Mouse (Mus musculus) limb, embryonic 13.5 days (tissue): ENCODE measurements around the gene Daam1. TPM values are rescaled to one million over a fixed set of nuclear protein-coding genes. Genes with fewer than 3 reads are reported as not detected.
A peak's percentile ranks its signal among the peaks of the same experiment; 100 is the strongest.

Experiments
- ATAC-seq: fragments of 200-750 bp; cut with Nextera tagmentation; 2 replicates; pipeline ENCODE4 v1.8.0; 2017; ENCODE audit warnings: low read depth, moderate number of reproducible peaks, moderate TSS enrichment; ENCODE audit not compliant: low FRiP score
- H3K27ac ChIP-seq: fragments of 300-500 bp; sonication (generic); 2 replicates; pipeline ENCODE4 v1.5.1; 2015; ENCODE audit warnings: inconsistent platforms, mild to moderate bottlenecking, moderate library complexity
- H3K27me3 ChIP-seq: fragments of 300-500 bp; sonication (generic); 2 replicates; pipeline ENCODE4 v1.6.1; 2015; ENCODE audit warnings: mild to moderate bottlenecking, inconsistent platforms
- H3K36me3 ChIP-seq: fragments of 300-500 bp; sonication (generic); 2 replicates; pipeline ENCODE4 v1.6.1; 2015; ENCODE audit warnings: inconsistent platforms, mild to moderate bottlenecking, moderate library complexity
- H3K4me1 ChIP-seq: fragments of 300-500 bp; sonication (generic); 2 replicates; pipeline ENCODE4 v1.6.1; 2015; ENCODE audit warnings: inconsistent platforms
- H3K4me2 ChIP-seq: fragments of 300-500 bp; sonication (generic); replicated peaks from 2 replicates; pipeline ENCODE4 v1.6.1; 2015; ENCODE audit warnings: inconsistent platforms, mild to moderate bottlenecking, moderate library complexity
- H3K4me3 ChIP-seq: fragments of 300-500 bp; sonication (generic); 2 replicates; pipeline ENCODE4 v1.5.1; 2015; ENCODE audit warnings: moderate library complexity, mild to moderate bottlenecking, inconsistent platforms
- H3K9ac ChIP-seq: fragments of 300-500 bp; sonication (generic); 2 replicates; pipeline ENCODE4 v1.6.1; 2015; ENCODE audit warnings: mild to moderate bottlenecking, inconsistent platforms
- H3K9me3 ChIP-seq: fragments of 300-500 bp; sonication (generic); 2 replicates; pipeline ENCODE4 v1.6.1; 2016; ENCODE audit warnings: inconsistent platforms
- WGBS: fragments of 180-500 bp; shearing (Covaris S2); methylation state at CpG from one replicate; pipeline ENCODE4 v1.1.7; 2015; 5-methylcytosine and 5-hydroxymethylcytosine counted together
- polyA plus RNA-seq: library from polyadenylated mRNA; unstranded; fragments of >200 nt; fragmentation: Nextera tagmentation; extraction: Ambion mirVana; gene quantifications from 2 replicates; pipeline ENCODE4 v1.2.1, GENCODE M21; 2015

The Daam1 gene
- polyA plus RNA-seq, 1 experiment from 2014 or later: 8.7 TPM

DNA sequence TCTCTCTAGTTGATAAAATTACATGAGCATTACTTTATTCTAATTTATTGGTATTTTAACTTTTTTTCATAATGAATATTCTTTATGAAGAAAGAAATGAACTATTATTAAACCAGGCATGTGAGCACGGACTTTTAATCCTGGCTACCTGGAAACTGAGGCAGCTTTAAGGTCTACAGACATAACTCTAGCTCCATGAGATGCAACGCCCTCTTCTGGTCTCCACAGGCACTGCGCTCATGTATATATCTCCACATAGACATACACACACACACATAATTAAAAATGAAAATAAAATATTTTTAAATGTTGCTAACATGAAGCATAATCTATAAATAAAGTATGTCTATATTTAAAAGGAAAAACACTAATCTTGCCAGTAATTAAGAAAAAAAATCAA lies 21.3 kb upstream of the Daam1 start:
- Histone ChIP-seq H3K27me3 (no peaks in the 10 kb centered on the region), H3K27ac (no peak overlapping the region), H3K4me2 (no peak overlapping the region), H3K4me3 (no peak overlapping the region), H3K36me3 (no peaks in the 10 kb centered on the region), H3K9me3 (no peaks in the 10 kb centered on the region), H3K4me1 (no peaks in the 10 kb centered on the region), H3K9ac (no peak overlapping the region)
- ATAC-seq: no peak
- 89% methylated on average over 3 of the region's 3 CpGs for WGBS

DNA sequence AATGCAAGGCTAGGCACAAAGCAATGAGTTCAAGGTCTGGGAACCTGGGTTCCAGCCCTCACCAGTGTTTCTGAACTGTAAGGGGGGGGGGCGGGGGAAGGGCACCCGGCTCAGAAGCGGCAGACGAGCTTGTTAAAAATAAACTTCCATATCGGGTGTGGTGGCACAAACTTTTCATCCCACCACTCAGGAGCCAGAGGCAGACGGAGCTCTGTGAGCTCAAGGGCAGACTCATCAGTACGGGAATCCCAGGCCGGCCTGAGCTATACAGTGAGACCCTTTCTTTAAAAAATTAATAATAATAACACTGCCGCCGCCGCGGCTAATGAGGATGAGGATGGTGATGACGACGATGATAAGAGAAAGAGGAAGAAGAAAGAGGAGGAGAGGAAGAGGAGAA lies 18.3 kb upstream of the Daam1 start:
- Histone ChIP-seq H3K4me2 (no peak overlapping the region), H3K9ac (no peak overlapping the region), H3K4me1 (no peaks in the 10 kb centered on the region), H3K4me3 (no peak overlapping the region), H3K9me3 (no peaks in the 10 kb centered on the region), H3K36me3 (no peaks in the 10 kb centered on the region), H3K27me3 (no peaks in the 10 kb centered on the region), H3K27ac (no peak overlapping the region)
- ATAC-seq: no peak
- 83% methylated on average over 14 of the region's 14 CpGs for WGBS

DNA sequence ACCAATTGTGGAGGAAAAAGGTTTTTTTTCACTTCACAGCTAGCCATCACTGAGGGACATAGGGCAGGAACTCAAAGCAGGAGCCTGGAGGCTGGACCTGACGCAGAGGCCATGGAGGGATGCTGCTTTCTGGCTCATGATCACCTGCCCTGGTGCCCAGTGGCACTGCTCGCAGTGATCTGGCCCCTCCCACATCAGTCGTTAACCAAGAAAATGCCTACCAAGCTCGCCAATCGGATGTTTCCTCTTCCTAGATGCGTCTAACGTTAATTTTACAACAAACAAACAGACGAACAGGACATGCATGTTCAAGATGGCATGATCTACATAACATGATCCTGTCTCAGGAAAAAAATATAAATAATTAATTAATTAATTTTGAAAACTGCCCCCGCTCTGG lies 17.6 kb upstream of the Daam1 start:
- Histone ChIP-seq H3K4me1 (no peaks in the 10 kb centered on the region), H3K4me2 (no peak overlapping the region), H3K27ac (no peak overlapping the region), H3K4me3 (no peak overlapping the region), H3K9ac (no peak overlapping the region), H3K9me3 (no peaks in the 10 kb centered on the region), H3K27me3 (no peaks in the 10 kb centered on the region), H3K36me3 (no peaks in the 10 kb centered on the region)
- no peak for ATAC-seq
- 87% methylated on average over 9 of the region's 9 CpGs for WGBS

DNA sequence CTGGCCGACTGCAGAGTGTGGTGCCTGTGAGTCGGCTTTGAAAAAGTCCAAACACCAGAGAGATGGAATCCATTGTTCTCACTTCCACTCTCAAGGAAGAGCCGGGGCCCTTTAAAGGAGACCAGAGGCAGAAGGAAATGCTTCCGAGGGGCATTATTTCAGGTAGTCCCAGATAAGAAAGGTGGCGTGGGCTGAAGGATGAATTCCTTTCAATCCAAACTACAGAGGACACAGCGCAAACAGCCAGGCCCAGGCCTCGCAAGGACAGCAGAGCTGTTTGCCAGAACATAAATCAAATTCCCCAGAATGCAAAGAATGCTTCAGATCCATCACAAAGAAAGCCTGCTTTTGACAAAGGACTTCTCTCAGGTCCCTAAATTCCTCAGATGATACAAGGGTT lies 17.1 kb upstream of the Daam1 start:
- H3K9me3 ChIP-seq: no peaks in the 10 kb centered on the region
- no peak overlapping the region for H3K27ac ChIP-seq
- no peak for ATAC-seq
- H3K4me2 ChIP-seq: no peak overlapping the region
- no peaks in the 10 kb centered on the region for H3K4me1 ChIP-seq
- H3K27me3 ChIP-seq: no peaks in the 10 kb centered on the region
- WGBS: 46% methylated on average over 7 of the region's 7 CpGs
- no peak overlapping the region for H3K4me3 ChIP-seq
- no peak overlapping the region for H3K9ac ChIP-seq
- H3K36me3 ChIP-seq: no peaks in the 10 kb centered on the region

DNA sequence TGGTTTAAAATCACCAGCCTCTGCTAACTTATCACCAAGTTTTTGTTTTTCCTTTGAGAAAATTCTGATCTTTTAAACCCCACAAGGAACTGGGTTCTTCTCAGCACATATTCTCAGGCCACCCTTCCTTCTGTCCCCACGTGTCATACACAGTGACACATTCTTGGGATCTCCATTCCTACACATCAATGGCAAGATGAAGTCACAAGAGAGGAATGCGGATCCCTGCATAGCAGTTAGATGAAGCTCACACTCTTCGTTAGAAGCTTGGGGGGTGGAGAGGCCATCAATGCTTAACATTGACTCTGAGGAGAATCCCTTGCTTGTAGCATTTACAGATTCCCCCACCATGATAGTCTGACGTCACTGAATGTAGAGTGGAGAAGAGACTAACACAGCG lies 10.8 kb upstream of the Daam1 start:
- no peaks in the 10 kb centered on the region for H3K4me1 ChIP-seq
- no peaks in the 10 kb centered on the region for H3K36me3 ChIP-seq
- no peak overlapping the region for H3K9ac ChIP-seq
- H3K4me2 ChIP-seq: no peak overlapping the region
- H3K27ac ChIP-seq: no peak overlapping the region
- H3K27me3 ChIP-seq: no peaks in the 10 kb centered on the region
- WGBS: 78% methylated on average over 5 of the region's 5 CpGs
- H3K4me3 ChIP-seq: no peak overlapping the region
- H3K9me3 ChIP-seq: no peaks in the 10 kb centered on the region
- ATAC-seq: no peak

DNA sequence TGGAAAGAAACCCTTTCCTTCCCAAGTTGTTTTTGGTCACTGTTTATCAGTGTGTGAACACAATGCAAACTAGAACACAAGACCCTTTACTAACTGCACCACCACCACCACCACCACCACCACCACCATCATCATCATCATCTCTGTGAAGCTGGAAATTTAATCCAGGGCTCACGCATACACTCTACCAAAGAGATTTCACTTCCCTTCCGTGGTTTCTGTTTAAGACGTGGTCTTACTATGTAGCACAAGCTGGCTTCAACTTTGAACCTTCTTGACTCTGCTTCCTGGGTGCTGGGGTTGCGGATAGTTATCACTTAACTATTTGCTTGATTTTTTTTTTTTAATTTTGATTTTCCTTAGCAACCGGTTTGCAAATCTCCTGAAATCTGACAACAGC lies 9.6 kb upstream of the Daam1 start:
- Histone ChIP-seq H3K27ac (no peak overlapping the region), H3K27me3 (peaks cover 4% of the 10 kb centered on the region; the same call in 1 of the 2 replicates), H3K9me3 (no peaks in the 10 kb centered on the region), H3K4me2 (no peak overlapping the region), H3K4me1 (no peaks in the 10 kb centered on the region), H3K9ac (no peak overlapping the region), H3K36me3 (no peaks in the 10 kb centered on the region), H3K4me3 (no peak overlapping the region)
- WGBS: 90% methylated on average over 5 of the region's 5 CpGs
- no peak for ATAC-seq

DNA sequence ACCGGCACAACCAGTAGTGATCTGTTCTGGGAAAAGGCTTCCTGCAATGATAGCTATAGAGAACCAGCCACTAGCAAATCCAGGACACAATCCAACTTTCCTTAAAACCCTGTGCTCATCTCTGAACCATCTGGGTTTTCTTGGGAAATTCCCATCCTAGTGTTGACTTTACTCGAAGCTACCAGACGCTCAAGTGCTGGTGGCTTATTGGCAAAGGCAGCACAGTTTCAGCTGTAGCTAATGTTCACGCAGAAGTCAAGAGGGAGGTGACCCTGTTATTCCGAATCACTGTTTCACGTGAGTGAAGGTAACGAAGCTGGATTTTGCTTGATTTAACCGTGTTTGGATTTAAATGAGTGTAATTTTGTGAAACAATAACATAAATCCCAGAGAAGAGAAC lies 9.1 kb upstream of the Daam1 start:
- Histone ChIP-seq H3K27ac (no peak overlapping the region), H3K9ac (no peak overlapping the region), H3K4me2 (no peak overlapping the region), H3K27me3 (peaks cover 4% of the 10 kb centered on the region; the same call in 1 of the 2 replicates), H3K4me1 (no peaks in the 10 kb centered on the region), H3K9me3 (no peaks in the 10 kb centered on the region), H3K4me3 (no peak overlapping the region), H3K36me3 (no peaks in the 10 kb centered on the region)
- 86% methylated on average over 8 of the region's 8 CpGs for WGBS
- no peak for ATAC-seq

DNA sequence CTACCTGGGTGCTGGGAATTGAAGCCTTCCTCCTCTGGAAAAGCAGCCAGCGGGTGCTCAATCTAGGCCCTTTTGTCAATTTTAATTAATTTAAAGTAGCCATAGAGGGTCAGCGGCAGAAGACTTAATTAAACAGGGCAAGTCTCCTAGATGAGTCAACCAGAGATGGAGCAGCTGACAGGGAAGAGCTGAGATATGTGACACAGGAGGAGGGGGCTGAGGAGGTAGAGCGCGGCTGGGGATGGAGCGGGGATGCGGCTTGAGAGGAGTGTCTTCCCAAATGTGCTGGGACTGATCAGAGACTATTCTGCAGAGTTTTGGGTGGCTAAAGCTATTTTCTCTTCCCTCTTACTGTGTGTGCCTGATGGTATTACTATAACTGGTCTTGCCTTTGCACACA lies 6.0 kb upstream of the Daam1 start:
- ATAC-seq: no peak
- H3K9ac ChIP-seq: no peak overlapping the region

DNA sequence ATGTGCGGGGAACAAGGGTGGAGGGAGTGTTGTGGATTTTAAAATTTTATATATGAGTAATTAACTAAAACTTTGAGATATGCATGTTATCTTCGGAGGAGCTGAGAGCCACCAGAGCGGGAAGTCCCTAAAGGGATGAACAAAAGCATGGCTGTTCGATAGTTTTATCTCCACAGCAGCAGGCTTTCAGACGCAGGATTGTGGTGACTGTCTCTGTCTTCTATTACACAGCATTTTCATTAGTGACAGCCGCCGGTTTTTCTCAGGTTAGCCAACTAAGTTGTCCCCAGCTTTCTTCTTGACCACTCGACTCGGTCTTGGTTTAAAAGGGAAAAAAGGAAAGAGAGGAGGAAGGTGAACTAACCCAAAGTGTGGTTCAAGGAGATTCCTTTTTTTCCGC lies 739 bp upstream of the Daam1 start:
- Histone ChIP-seq H3K4me3 (peak overlapping the region; percentile 77), H3K9me3 (no peaks in the 10 kb centered on the region), H3K9ac (peak overlapping the region; percentile 65), H3K27ac (peak overlapping the region; percentile 17; the same call in 1 of the 2 replicates), H3K4me1 (peaks cover 27% of the 10 kb centered on the region), H3K36me3 (no peaks in the 10 kb centered on the region), H3K4me2 (peak overlapping the region; percentile 99), H3K27me3 (peaks cover 4% of the 10 kb centered on the region; the same call in 1 of the 2 replicates)
- ATAC-seq: no peak
- WGBS: 12% methylated on average over 10 of the region's 10 CpGs

More for the DNA sequence above, 6.0 kb upstream of the Daam1 start:
- Histone ChIP-seq H3K4me2 (no peak overlapping the region), H3K27me3 (peaks cover 4% of the 10 kb centered on the region; the same call in 1 of the 2 replicates), H3K4me3 (no peak overlapping the region), H3K9me3 (no peaks in the 10 kb centered on the region), H3K27ac (no peak overlapping the region), H3K4me1 (peaks cover under 1% of the 10 kb centered on the region; the same call in 1 of the 2 replicates), H3K36me3 (no peaks in the 10 kb centered on the region)
- WGBS: 69% methylated on average over 6 of the region's 6 CpGs

DNA sequence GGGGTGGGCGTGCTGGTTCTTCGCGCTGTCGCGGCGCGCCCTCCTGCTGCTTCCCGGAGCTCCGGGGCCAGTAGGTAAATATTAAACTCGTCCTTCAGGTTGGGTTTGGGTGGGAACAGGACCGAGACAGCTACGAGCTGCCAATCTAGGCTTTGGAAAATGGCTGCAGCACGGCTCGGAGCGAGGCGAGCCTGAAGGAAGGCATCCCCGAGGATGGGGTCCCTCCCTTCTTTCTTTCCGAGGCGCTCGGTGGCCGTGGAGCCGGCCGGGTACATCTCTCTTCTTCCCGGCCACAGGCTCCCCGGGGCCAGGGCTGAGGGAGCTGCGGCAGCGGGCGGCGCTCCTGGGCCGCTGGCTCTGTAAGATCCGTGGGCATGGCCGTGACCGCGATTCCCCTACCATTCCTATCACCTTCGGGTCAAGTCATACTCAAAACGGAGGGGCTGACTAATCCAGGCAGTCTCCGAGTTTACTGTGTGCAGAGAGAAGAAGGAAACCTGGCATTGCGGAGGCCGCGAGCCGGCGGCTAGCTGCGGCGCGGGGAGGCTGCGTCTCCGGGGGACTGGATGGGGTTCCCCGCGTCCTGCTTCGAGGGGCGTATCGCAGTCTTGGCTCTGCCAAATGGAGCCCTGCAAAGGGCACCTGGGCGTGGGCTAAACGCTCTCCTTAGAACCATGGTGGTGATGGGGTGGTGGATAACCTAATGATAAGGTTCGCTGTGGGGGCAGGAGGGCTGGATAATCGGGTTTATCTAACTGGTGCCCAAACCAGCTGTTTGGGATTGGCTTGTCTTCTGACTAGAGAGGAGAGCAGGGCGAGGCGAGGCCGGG lies 595 bp downstream of the Daam1 start:
- Histone ChIP-seq H3K4me1 (peaks cover 30% of the 10 kb centered on the region), H3K27ac (peak overlapping the region; percentile 92), H3K9me3 (no peaks in the 10 kb centered on the region), H3K36me3 (no peaks in the 10 kb centered on the region), H3K27me3 (no peaks in the 10 kb centered on the region), H3K4me3 (peak overlapping the region; percentile 77), H3K9ac (peak overlapping the region; percentile 86), H3K4me2 (peak overlapping the region; percentile 99)
- WGBS: under 1% methylated on average over 54 of the region's 59 CpGs
- ATAC-seq: peak; percentile 20

DNA sequence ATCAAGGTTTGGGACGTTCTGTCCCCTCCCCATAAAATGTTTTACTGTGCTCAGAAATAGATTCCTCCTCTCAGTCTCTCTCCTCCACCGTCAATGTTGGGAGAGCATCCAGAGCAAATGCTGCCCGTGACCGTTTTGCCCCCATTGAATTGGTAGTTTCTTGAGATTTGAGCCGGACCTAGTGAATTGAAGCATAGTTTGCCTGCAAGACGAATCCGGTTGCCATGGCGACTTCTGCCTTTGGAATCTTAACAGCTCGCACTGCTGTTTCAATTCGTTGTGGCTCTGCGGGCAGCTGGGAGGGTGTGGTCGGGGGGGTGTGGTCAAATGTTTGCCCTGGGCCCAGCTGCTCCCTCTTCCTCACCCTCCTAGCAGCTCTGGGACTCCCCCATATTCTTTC lies 1.3 kb downstream of the Daam1 start:
- Histone ChIP-seq H3K4me3 (peak overlapping the region; percentile 77), H3K4me1 (peaks cover 36% of the 10 kb centered on the region), H3K9ac (peak overlapping the region; percentile 86), H3K27ac (peak overlapping the region; percentile 92; the same call in 1 of the 2 replicates), H3K9me3 (no peaks in the 10 kb centered on the region), H3K4me2 (peak overlapping the region; percentile 99), H3K27me3 (no peaks in the 10 kb centered on the region), H3K36me3 (no peaks in the 10 kb centered on the region)
- WGBS: under 1% methylated on average over 12 of the region's 12 CpGs
- ATAC-seq: no peak

DNA sequence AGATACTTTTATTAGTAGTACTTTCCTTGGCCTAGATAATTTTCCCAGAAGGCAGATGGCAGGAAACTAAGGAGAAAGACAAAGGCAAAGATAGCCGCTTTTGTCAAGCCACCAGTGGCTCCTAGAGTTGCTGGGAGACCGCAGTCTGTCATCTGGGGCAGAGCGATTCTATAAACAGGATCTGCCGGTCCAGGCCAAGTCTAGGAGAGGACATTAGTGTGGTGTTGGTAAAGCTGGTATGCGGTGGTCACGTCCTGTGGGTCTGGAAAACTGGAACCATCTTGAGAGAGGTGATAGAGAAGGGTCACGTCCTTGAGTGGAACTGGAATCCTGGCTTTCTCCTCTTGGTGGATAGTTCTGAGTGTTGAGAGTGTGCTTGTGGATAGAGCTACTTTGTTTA lies 3.2 kb downstream of the Daam1 start:
- no peak overlapping the region for H3K4me3 ChIP-seq
- 78% methylated on average over 7 of the region's 7 CpGs for WGBS
- H3K36me3 ChIP-seq: no peaks in the 10 kb centered on the region
- H3K9ac ChIP-seq: no peak overlapping the region
- no peak overlapping the region for H3K4me2 ChIP-seq
- no peaks in the 10 kb centered on the region for H3K9me3 ChIP-seq
- H3K27me3 ChIP-seq: no peaks in the 10 kb centered on the region
- no peak overlapping the region for H3K27ac ChIP-seq
- H3K4me1 ChIP-seq: peaks cover 47% of the 10 kb centered on the region
- no peak for ATAC-seq
